Mouse (Mus musculus): Measurements from ENCODE around the gene Slc18a3.

The Slc18a3 gene

DNA sequence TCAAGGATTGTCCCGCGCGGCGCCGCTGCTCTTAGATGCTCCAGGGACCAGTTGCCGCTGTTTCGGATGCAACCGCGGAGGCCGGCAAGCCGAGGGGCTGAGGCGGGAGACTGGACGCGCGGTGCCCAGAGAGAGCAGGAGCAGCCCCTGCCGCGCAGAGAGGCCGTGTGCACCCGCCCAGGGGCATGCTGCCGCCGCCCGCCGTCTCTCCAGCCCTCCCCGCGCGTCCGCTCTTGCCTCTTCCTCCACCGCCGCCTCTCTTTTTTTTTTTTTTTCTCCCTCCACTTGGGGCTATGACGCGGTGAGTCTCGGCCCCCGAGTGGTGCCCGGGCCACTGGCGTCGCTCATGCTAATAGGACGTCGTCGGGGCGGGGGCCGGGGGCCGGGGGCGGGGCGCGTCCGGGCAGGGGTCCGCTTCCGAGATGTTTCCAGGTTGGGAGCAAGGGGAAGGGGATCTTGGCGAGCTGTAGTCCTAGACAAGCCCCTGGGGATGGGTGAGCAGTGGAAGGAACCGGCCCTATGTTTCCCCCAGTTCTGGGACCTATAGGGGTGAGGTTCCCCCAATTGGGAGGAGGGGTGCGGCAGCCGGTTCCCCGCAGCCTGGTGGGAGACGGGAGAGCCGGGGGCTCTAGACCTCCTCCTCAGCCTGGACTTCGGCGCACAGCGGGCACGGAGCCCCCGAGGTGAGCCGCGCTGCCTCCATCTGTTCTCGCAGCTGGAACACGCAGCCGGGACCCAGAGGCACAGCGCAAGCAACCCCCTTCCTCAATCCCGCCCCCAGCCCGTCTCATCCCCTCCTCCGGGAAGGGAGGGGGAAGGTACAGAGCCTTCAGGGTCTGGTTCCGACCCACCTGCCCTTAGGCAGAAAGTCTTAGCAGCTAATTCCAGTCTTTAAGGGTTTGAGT, at the start of gene Slc18a3:
TSS of gene Slc18a3 (minus strand) at position 250 of the 905 bp plus-strand sequence.
- in situ Hi-C loops (cut with MboI, MseI), result no loop called here

DNA sequence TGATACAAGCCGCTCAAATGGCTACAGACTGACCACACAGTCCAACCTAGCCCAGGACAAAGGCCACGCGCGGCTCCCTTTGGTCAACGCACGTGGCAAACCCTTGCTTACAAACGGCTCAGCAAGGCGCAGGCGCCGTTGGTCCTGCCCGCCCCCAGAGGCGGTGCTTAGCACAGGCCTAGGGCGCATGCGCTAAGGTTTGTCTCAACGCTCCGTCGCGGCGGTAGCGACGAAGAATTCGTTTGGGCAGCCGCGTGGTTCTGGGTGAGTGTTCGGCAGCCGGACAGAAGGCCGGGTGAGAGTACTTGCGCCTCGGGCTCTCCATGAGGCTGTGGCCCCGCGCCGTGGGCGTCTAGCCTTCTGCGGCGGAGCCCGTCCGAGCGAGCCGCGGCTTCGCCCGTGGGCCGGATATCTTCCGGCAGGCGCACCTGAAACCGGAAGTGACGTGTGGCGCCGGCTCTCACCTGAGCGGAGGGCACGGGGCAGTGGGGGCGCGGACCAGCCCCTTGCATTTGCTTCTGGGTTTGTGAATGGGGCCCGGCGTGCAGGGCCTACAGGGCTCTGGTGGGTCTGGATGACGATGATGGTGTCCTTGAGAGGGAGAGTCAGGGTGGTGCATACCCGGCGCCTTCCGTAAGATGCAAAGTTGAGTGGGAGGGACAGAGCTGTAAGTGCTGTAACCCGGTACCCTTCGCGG, 48.8 kb upstream of the Slc18a3 start, which contains the start of gene Ercc6:
TSS of gene Ercc6 (plus strand) at position 186 of the 697 bp plus-strand sequence.
- in situ Hi-C loops (cut with MboI, MseI), result no loop called here

DNA sequence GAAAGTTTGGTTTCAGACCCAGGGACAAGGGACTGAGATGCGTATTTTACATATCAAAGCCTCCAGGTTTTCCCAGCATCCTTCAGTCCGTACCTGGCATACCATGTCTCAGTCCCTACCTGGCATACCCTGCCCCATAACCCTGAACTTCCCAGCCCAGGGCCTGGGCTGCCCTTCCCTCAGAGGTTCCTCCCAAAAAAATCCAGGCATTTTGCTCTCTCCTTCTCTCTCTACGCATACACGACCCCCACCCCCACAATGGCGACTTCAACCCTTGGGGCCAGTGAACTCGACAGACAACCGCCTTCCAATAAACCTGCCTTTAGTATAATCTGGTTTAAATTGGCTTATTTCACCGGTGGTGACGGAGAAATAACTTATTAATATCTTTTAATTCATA, 48.3 kb upstream of the Slc18a3 start:
- in situ Hi-C loops (cut with MboI, MseI), result no loop called here

DNA sequence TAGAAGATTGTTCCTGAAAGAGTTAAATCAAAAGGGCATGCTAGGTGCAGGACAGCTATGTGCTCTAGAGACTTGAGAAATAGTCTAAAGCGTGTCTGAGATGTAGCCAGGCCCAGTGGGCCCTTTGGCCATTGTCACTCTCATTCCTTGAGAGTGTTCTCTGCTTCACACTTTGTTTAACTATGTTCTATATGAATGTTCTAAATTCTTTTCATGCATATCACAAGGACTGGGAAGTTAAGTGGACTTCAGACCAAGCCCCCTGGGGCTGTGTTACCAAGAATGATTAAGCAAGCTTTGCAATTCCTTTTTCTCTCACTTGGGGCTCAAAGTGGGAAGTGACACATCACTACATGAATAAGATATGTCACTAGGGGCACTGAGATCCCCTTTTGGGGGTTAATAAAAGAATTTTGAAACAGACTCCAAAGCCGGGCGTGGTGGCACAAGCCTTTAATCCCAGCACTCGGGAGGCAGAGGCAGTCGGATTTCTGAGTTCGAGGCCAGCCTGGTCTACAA, 44.9 kb upstream of the Slc18a3 start:
- in situ Hi-C loops (cut with MboI, MseI), result no loop called here

DNA sequence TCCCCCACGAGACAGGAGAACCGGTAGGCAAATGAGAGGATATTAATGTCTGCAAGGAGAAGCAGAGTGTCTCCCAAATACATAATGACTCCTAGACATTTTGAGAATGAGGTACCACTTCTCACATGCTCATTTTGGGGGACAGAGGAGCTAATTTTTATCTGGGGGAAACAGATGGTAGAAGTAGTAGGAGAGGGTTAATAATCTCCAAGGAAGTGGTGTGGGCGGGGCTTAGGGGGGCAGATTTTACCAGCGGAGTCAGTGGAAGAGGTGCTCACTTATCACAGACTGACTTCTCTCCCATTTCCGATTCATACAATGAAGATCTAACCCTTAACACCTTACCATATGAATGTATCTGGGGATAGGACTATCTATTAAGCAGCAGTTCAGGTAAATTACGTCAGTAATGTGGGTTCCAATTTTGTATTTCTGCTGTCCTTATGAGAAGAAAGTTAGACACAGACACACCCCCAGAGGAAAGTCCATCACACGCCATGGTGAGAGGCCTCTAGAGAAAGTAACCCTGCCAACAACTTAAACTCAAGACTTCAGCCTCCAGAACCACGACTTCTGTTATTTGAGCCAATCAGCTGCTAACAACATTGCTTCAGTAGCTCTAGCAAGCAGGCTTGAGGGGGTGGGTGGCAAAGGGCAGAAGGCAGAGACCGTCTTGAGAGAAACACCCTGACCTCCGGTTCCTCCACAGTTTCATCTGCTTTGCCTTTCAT, 43.6 kb upstream of the Slc18a3 start:
- in situ Hi-C loops (cut with MboI, MseI), result no loop called here

DNA sequence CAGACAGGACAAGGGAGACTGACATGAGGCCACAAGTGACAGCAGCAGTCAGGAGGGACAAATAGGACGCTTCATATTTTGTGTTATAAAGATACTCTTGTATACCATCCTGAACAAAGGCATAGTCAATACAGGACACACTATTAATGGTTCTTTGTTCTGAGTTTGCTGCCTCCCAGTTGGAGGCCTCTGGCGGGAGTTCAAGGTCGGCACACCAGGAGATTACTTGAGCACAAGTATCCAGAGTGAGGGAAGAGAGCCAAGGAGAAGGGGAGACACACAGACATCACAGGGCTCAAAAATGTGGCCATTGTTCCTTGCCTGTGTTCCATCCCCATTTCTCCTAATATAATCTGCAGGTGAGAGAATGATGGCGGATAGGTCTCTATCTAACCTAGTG, 42.6 kb upstream of the Slc18a3 start:
- in situ Hi-C loops (cut with MboI, MseI), result no loop called here

DNA sequence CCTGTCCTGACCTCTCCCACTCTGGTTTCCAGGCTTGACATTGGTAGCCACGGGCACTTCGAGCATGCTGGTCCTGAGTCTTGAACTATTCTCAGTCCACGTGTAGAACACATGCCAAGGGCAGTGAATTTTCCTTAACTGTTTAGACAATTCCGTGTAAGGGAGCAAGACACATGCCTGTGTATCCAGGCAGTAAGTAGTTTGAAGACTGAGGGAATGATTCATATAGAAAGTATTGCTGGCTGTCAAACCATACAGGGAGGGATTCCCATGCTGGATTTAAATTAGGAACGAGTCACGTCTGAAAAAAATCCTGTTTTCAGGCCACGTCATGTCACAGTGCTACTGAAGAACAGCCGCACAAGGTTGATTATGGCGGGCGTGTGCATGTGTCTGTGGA, 41.7 kb upstream of the Slc18a3 start:
- in situ Hi-C loops (cut with MboI, MseI), result no loop called here

DNA sequence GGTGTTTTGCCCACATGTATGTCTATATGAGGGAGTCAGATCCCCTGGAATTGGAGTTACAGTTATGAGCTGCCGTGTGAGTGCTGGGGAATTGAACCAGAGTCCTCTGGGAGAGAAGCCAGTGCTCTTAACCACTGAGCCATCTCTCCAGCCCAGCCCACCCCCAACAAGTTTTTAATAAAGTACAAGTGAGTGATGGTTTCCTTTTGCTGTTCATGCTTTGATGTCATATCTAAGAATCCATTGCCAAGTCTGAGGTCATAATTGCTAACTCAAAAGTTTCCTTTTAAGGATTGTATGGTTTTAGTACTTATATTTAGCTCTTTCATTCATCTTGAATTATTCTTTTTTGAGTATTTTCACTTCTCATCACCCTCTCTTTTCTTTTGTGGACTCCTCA, 39.2 kb upstream of the Slc18a3 start:
- in situ Hi-C loops (cut with MboI, MseI), result no loop called here

DNA sequence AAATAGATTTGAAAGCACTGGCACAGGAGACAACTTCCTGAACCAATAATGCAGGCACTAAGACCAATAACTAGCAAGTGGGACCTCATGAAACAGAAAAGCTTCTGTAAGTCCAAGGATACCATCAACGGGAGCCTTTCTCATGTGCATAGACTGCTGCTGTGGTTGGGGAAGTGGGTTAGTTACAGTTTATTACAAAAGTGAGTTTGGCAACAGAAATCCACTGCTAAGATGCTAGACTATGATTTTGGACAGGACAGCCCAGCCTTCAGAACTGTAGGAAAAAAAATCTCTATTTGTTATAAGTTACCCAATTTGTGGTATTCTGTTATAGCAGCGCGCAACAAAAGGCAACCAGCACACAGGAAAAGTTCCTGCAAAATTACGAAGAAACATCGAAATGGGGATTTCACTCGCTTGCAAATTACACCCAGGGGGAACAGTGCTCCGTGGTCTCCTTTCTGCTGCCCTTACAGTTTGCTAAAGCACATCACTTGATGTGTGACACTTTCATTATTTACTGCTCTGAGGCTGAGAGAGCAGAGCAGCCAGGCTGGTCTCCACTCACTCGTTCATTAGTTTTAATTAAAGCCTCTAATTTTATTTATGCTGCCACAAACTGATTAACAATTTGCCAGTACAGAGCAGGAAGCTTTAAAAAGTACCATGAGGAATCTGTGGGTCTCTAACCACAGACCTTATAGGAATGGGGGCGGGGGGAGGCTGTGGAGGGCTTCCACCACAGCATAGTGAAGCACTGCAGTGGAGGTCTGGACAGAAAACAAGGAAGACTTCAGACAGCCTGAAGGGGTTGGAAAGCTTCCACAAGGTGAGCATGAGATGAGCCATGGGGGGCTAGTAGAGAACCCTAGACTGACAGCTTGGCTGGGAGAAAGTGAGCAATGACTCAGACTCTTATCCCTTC, 38.4 kb upstream of the Slc18a3 start:
- in situ Hi-C loops (cut with MboI, MseI), result no loop called here

DNA sequence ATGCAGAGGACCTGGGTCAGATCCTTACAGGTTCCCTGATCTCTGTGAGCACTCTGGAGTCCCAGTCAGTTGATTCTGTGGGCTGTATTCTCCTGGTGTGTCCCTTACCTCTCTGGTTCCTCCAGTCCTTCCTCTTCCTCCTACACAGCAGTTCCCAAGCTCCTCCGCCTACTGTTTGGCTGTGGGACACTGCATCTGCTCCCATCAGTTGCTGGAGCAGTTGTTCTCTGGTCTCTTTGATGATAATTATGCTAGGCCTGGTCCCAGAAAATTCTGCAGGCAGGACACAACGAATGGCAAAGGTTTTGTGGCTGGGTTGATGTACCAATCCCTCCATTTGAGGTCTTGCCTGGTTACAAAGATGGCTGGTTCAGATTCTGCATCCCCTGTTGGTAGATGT, 36.7 kb upstream of the Slc18a3 start:
- in situ Hi-C loops (cut with MboI, MseI), result no loop called here

DNA sequence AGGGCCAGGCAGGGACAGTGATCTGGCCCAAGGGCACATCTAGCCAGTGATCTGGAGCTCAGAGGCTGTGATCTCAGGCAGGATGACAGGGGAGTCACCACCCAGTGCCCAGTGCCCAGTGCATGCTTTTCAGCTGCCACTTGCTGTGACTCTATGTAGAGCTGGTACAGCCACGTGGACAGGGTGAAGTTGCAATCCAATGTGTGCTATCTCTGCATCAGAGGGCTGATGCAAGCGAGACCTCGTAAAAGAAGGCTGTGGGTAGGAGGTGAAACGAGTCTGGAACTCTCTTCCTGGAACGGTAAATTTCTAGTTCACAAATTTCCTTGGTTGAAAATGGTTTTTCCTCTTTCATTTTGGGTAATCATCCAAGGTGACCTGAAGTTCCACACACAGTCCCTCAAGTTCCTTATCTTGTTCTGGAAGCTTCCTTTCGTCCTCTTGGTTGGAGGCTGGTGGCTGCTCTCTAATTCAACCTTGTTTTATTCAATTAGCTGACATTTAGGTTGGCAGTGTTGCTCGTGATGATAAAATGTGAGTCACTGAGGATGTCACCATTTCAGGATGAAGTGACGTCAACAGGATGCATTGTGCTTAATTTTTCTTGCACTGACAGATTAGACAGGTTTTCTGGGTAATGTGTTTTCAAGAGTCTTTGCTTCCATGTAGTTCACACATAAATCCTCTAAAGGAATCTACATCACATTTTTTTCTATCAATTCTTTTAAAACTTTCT, 31.6 kb upstream of the Slc18a3 start:
- in situ Hi-C loops (cut with MboI, MseI), result no loop called here

DNA sequence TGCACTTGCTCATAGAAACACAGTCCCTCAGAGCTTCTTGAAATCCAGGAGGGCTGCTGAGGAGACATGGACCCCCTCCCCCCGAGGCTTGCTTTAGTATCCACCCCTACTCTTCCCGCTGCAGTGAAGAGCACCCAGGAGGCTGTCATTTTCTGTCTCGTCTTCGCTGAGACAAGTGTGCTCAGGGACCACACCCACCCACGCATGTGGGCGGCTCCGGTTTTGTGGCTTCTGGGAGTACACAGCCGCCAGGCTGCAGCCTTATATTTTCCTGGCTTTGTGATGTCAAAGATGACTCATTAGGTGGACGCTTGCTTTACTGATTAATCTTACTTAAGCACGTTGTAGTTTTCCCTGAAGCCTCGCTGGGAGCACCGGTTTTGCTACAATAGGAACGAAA, 27.9 kb upstream of the Slc18a3 start:
- in situ Hi-C loops (cut with MboI, MseI), result no loop called here

DNA sequence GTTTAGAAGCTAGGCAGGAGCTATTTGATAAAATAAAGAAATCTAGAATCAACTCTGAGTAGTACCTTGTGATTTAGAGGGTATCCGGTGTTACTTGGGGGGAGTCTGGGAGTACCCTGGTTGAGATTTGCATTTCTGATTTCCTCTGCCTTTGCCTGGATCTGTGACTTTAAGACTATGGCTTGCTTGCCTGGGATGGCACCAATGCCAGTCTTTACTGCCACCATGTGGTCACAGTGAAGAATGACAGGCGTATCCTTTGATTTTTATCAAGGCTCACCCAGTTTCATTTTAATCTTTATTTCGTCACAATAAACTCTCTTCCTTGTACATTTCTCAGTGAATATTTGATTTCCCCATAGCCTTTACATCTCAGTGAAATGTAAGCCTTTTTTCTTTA, 17.4 kb upstream of the Slc18a3 start:
- in situ Hi-C loops (cut with MboI, MseI), result no loop called here

DNA sequence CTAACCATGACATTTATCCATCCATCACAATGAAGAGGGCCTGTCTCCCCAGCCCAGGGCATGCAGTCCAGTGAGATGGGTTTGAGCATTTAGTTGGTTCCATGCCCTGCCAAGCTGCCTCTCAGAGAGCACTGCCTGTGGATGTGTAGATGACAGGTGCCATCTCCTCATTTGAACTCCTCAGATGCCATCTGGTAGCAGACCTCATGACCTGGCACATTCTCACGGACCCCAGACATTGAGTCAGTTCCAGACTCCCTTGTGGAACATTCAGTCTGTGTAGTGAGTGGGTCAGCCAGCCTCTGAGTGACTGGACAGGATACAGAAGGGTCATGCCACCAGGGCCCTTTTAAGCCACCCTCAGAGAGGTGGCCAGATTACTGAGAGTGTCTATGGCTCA, 12.9 kb upstream of the Slc18a3 start:
- in situ Hi-C loops (cut with MboI, MseI), result no loop called here

DNA sequence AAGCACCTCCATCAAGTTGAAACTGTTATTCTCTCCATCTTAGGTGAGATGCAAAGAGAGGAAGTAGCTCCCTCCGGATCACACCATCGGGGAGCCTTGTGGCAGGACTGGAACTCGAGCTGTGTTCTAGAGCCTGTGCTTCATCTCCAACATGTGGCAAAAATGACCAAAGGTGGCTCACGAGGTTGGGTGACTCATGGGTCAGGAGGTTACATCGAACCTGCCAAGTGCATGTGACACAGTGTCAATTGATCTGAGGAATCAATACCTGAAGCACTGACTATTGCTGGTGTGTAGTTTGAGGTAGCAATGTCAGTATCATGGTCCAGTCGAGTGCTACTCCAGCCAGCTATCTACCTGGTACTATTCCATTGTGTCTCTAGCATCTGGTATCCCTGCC, 11.9 kb upstream of the Slc18a3 start:
- in situ Hi-C loops (cut with MboI, MseI), result no loop called here

DNA sequence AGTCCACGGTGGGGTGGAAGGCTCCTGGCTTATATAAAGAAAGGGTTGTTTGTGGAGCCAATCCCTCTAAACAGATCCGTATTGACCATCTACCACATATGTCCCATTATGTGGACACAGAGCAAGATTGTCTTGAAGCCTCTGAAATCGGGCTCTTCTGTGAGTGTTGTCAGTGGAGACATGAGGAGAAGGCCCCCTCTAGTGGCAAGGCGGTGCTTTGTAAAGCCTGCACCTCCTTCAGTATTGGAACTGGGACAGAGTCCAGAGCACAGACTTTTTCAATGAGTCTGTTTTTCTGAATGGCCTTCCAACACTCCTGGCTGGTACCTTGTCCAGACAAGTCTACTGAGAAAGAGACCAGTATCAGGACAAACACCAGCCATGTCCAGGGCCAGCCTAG, 8.3 kb upstream of the Slc18a3 start:
- in situ Hi-C loops (cut with MboI, MseI), result loop anchor here (5.0 kb wide), 1 partner anchor 246 kb away; no protein-coding TSS in a partner anchor

DNA sequence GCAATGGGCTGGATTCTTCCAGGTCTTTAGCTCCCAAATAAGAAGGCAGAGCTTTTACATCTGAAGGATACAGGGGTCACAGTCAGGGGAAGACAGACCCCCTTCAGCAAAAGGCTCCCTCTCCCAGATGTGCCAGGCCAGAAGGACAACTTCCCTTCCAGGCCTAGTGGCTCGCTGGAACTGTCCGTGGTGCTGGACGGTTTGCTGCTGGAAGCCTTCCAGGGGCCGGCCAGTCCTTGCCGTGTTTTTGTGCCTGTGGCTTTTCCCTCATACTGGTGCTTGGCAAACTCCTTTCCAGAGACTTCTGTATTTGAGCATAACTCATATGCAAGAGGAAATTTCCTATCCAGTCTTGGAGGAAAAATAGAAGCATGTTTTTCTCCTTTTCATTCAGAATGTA, 3.0 kb upstream of the Slc18a3 start:
- in situ Hi-C loops (cut with MboI, MseI), result no loop called here

DNA sequence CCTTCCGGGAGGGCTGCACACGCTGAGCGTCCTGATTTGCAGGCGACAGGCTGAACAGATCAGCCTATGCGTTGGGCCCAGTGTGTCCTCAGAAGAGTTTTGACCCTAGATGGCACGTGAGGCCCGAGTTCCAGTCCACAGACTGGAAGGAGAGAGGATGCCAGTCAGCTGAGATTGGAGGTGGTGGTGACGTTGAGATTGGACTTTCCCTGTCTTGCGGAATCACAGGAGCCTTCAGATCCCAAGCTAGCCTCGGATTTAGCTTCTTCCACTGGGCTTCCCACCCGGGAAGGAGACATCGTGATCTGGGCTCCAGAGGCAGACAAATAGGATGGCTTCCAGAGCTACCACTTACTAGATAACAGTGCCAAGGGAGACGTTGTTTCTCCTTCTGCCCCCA, 1.2 kb upstream of the Slc18a3 start, which contains the start of gene Chat:
TSS of gene Chat (minus strand) at position 101 of the 400 bp plus-strand sequence.
- in situ Hi-C loops (cut with MboI, MseI), result no loop called here

DNA sequence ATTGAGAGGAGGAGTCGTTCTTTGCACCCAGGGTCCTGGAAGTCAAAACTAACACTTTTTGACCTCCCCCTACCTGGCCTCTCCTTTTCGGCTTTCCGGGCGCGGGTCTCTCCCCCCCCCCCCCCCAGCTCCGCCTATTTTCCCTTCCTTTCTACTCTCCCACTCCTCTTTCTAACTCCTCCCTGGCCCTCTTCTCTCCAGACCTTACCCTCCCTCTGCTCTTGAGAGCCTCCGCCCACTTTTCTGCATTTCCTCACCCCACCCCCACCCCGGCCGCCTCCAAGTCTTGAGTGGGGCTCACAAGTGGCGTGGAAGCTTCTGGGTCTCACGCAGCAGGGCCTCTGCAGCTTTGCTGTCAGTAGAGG, 838 bp upstream of the Slc18a3 start:
- in situ Hi-C loops (cut with MboI, MseI), result no loop called here
